Mouse (Mus musculus) frontal cortex, adult 2 months (tissue): ENCODE data around the gene Olfr763. TPM values are rescaled to one million over a fixed set of nuclear protein-coding genes. Genes with fewer than 3 reads are reported as not detected.
"Not testable (repeated sequence)": the region's sequence is repeated elsewhere in the genome, so short reads cannot be mapped to it uniquely, and the experiment has no call there.

Source experiments
- DNase-seq, 2 experiments: peaks; one replicate each; pipeline ENCODE4 v3.0.0; 2022; ENCODE audit warnings: low spot score in 1 of 2; ENCODE audit errors: extremely low spot score in 1 of 2
- polyA plus RNA-seq: library from polyadenylated mRNA; depleted of rRNA; stranded (reverse); fragments of >200 nt; gene quantifications from 2 replicates; pipeline ENCODE4 v1.2.3, GENCODE M21; 2012; rRNA removed

Olfr763 gene
- polyA plus RNA-seq, 1 experiment, result not detected

- no peak for DNase-seq
Observed at GRCm38 (mm10) chr10:129028343-129028742, 17.8 kb downstream of the Olfr763 start.

- no peak for DNase-seq
Observed at GRCm38 (mm10) chr10:129039796-129040195, 29.2 kb downstream of the Olfr763 start, which contains the start of gene Olfr764-ps1. Gene Olfr764-ps1 (minus strand): TSS chr10:129039896.

- DNase-seq, result not testable (repeated sequence)
Observed at GRCm38 (mm10) chr10:129049898-129050297, 39.3 kb downstream of the Olfr763 start, which contains the start of gene Olfr765. Gene Olfr765 (minus strand): TSS chr10:129049998.

Other genes with a start within 250 kb of the Olfr763 start
- gene Mmp19, start 219.9 kb upstream of the Olfr763 start, polyA plus RNA-seq, result 2.4 and 3.4 TPM in 2 replicates
- gene Dnajc14, start 206.7 kb upstream of the Olfr763 start, polyA plus RNA-seq, result 24.2 and 25.3 TPM in 2 replicates
- gene Tmem198b, start 206.4 kb upstream of the Olfr763 start, polyA plus RNA-seq, result 21.8 and 22.3 TPM in 2 replicates
- gene Sarnp, start 193.5 kb upstream of the Olfr763 start, polyA plus RNA-seq, result 55.8 and 69.0 TPM in 2 replicates
- gene Ormdl2, start 189.1 kb upstream of the Olfr763 start, polyA plus RNA-seq, result 15.3 and 17.3 TPM in 2 replicates
- gene Gdf11, start 119.1 kb upstream of the Olfr763 start, polyA plus RNA-seq, result 17.0 and 17.2 TPM in 2 replicates
- gene Cd63, start 109.8 kb upstream of the Olfr763 start, polyA plus RNA-seq, result 82.7 and 95.6 TPM in 2 replicates
- 12.3 and 15.7 TPM in 2 replicates for gene Rdh5, start 87.9 kb upstream of the Olfr763 start, polyA plus RNA-seq
- gene Bloc1s1, start 86.8 kb upstream of the Olfr763 start, polyA plus RNA-seq, result 233 and 273 TPM in 2 replicates
- 23.4 and 26.8 TPM in 2 replicates for gene Itga7, start 77.0 kb upstream of the Olfr763 start, polyA plus RNA-seq
- not detected in 2 replicates for gene Mettl7b, start 49.8 kb upstream of the Olfr763 start, polyA plus RNA-seq
- gene Olfr9, start 21.4 kb upstream of the Olfr763 start, polyA plus RNA-seq, result not detected in 2 replicates
- gene Olfr764-ps1, start 29.1 kb downstream of the Olfr763 start, polyA plus RNA-seq, result not detected in 2 replicates
- not detected in 2 replicates for gene Olfr765, start 39.2 kb downstream of the Olfr763 start, polyA plus RNA-seq
- not detected in 2 replicates for gene Olfr766-ps1, start 58.2 kb downstream of the Olfr763 start, polyA plus RNA-seq
- gene Olfr767, start 72.1 kb downstream of the Olfr763 start, polyA plus RNA-seq, result not detected in 2 replicates
- not detected in 2 replicates for gene Olfr768, start 88.6 kb downstream of the Olfr763 start, polyA plus RNA-seq
- not detected in 2 replicates for gene Olfr769, start 107.1 kb downstream of the Olfr763 start, polyA plus RNA-seq
- gene Olfr770, start 128.2 kb downstream of the Olfr763 start, polyA plus RNA-seq, result not detected in 2 replicates
- gene Olfr771, start 154.0 kb downstream of the Olfr763 start, polyA plus RNA-seq, result not detected in 2 replicates
- gene Olfr772, start 167.1 kb downstream of the Olfr763 start, polyA plus RNA-seq, result not detected in 2 replicates
- not detected in 2 replicates for gene Olfr773, start 176.6 kb downstream of the Olfr763 start, polyA plus RNA-seq
- gene Olfr774, start 225.4 kb downstream of the Olfr763 start, polyA plus RNA-seq, result not detected in 2 replicates
- gene Olfr775, start 237.6 kb downstream of the Olfr763 start, polyA plus RNA-seq, result 0.04 TPM in 1 of 2 replicates, not detected in the other
- not detected in 2 replicates for gene Olfr776, start 248.3 kb downstream of the Olfr763 start, polyA plus RNA-seq